Mouse (Mus musculus): ENCODE measurements at regions not wholly inside any gene's neighbourhood (a gene's known extent, or its start where the extent isn't known, plus 50 kb on each side); places are given as distances from the start of the nearest gene placed in this dataset.

DNA sequence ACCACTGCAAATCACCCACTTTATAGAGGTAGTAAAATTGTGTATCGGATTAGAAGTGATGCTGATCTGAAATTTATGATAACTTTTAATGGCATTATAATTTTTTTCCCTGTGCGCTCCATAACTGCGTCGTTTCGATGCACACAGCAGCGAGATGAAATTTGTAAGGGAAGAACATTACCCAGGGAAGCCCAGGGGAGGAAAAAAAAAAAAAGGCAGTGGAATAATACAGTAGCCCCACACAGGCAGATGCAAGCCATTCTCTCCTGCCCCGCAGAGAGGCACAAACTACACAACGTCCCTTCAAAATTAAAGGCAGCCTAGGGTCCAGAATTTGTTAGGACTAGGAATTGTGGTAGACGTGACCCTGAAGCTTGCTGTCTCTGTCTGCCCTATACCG lies 234.2 kb downstream of the Il20rb start:
- DNase-seq: no peak

Data from adrenal gland, adult 2 months (tissue).